Mouse (Mus musculus) layer of hippocampus, adult 11-12 months (tissue): Measurements from ENCODE around the gene Tdp2.
A peak's percentile ranks its signal among the peaks of the same experiment; 100 is the strongest.

Experiments used
- DNase-seq: peaks from one replicate; pipeline ENCODE4 v3.0.0; 2022; ENCODE audit warnings: low spot score

Gene Tdp2

GRCm38 (mm10) chr13:24831353-24832130, at the start of gene Tdp2, which contains the start of gene Acot13:
Gene Tdp2 (plus strand): TSS chr13:24831679.
Gene Acot13 (minus strand): TSS chr13:24831540.
- DNase-seq, result peak; percentile 93

- no peak for DNase-seq
Observed at GRCm38 (mm10) chr13:24781916-24782315, 49.6 kb upstream of the Tdp2 start.

- DNase-seq, result no peak
Observed at GRCm38 (mm10) chr13:24786014-24786490, 45.4 kb upstream of the Tdp2 start.

- no peak for DNase-seq
Observed at GRCm38 (mm10) chr13:24787477-24787876, 44.0 kb upstream of the Tdp2 start.

- peak; percentile 32 for DNase-seq
Observed at GRCm38 (mm10) chr13:24791349-24791748, 40.1 kb upstream of the Tdp2 start.

- DNase-seq, result no peak
Observed at GRCm38 (mm10) chr13:24792411-24793045, 39.0 kb upstream of the Tdp2 start.

- DNase-seq, result no peak
Observed at GRCm38 (mm10) chr13:24798686-24799085, 32.8 kb upstream of the Tdp2 start.

GRCm38 (mm10) chr13:24799378-24799777, 32.1 kb upstream of the Tdp2 start:
- no peak for DNase-seq

GRCm38 (mm10) chr13:24799925-24800673, 31.4 kb upstream of the Tdp2 start:
- DNase-seq, result no peak

- DNase-seq, result peak; percentile 97
Observed at GRCm38 (mm10) chr13:24800674-24801307, 30.7 kb upstream of the Tdp2 start.

GRCm38 (mm10) chr13:24801308-24801921, 30.1 kb upstream of the Tdp2 start, which contains the start of gene BC005537:
Gene BC005537 (plus strand): TSS chr13:24801657.
- peak; percentile 48 for DNase-seq

- peak; percentile 51 for DNase-seq
Observed at GRCm38 (mm10) chr13:24802131-24802691, 29.3 kb upstream of the Tdp2 start.

GRCm38 (mm10) chr13:24803196-24803595, 28.3 kb upstream of the Tdp2 start:
- no peak for DNase-seq

- no peak for DNase-seq
Observed at GRCm38 (mm10) chr13:24806079-24806478, 25.4 kb upstream of the Tdp2 start.

- no peak for DNase-seq
Observed at GRCm38 (mm10) chr13:24812521-24812920, 19.0 kb upstream of the Tdp2 start.

GRCm38 (mm10) chr13:24814616-24815015, 16.9 kb upstream of the Tdp2 start:
- DNase-seq, result no peak

GRCm38 (mm10) chr13:24816125-24817092, 15.1 kb upstream of the Tdp2 start:
- no peak for DNase-seq

- DNase-seq, result no peak
Observed at GRCm38 (mm10) chr13:24819931-24820330, 11.5 kb upstream of the Tdp2 start.

GRCm38 (mm10) chr13:24822663-24823343, 8.7 kb upstream of the Tdp2 start:
- DNase-seq, result peak; percentile 65
